9 mouse cellular contexts compared by ENCODE assay signal in the genomic region with DNA sequence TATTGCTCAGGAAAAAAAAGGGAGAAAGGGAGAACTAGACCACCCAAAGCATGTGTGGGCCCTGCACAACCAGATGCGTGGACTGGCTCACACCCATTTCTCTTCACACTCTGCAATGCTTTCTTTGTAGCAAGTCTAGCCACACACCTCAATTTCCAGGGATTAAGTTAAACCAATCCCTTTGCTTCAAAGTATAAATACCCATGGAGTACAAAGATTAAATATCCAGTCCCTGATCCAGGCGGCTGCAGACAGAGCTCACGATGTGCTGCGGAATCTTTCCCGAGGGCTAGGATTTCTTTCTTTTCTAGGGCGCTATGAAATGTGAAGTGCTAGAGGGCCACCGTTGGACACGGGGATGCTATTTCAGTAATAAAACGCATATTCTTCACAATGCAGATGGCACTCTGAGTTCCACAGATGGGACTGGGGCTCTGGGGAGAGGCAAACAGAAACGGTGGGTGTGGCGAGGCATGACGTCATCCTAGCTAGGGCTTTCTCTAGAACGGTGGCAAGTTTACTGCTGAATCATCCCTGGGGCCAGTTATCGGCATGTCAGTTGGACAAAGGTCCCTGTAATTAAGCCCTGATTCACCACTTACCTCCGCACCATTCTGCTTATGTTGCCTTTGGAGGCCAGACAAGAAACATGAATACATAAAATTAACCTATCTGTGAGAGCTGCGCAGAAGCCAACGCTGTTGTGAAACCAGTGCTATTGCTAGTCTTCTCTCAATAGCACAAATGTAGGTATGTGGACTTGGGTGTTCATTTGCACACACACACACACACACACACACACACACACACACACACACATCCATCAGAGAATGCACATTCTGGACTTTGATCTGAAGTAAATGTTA. TPM values are rescaled to one million over a fixed set of nuclear protein-coding genes. Genes with fewer than 3 reads are reported as not detected.
DNase-seq lines count a peak whose midpoint lies in the region; ATAC-seq and TF ChIP-seq lines count a peak whose summit lies in the region.
"Had no signal": no experiment of that assay in that cellular context is flagged by ENCODE, and none has a peak within 500 bp of the region (broad histone marks: within the 10 kb centered on the region; RNA-seq: fewer than 3 reads in every experiment).

No protein-coding gene starts in this region.

- no peak overlapping the region for H3K9ac ChIP-seq in forebrain, embryonic 13.5 days
- H3K9ac ChIP-seq in forebrain, embryonic 15.5 days (replicated peaks): no peak overlapping the region
- H3K9ac ChIP-seq: midbrain, embryonic 12.5 days had no signal

- H3K27me3 ChIP-seq in forebrain, embryonic 13.5 days: no peaks in the 10 kb centered on the region
- H3K27me3 ChIP-seq in forebrain, embryonic 10.5 days (ENCODE audit: poor library complexity, severe bottlenecking): peaks cover 5% of the 10 kb centered on the region; the same call in 1 of the 2 replicates
- H3K27me3 ChIP-seq in forebrain, embryonic 15.5 days: no peaks in the 10 kb centered on the region
- no peaks in the 10 kb centered on the region for H3K27me3 ChIP-seq in hindbrain, embryonic 10.5 days (ENCODE audit: insufficient read depth, poor library complexity, severe bottlenecking)
- H3K27me3 ChIP-seq in small intestine, adult 2 months (ENCODE audit: control insufficient read depth, insufficient read depth, low read length): no peaks in the 10 kb centered on the region
- H3K27me3 ChIP-seq: midbrain, embryonic 12.5 days had no signal

- no peak overlapping the region for H3K4me2 ChIP-seq in forebrain, embryonic 13.5 days
- H3K4me2 ChIP-seq in forebrain, embryonic 15.5 days (replicated peaks): peak overlapping the region; percentile 15; the same call in 1 of the 2 replicates
- H3K4me2 ChIP-seq: midbrain, embryonic 12.5 days had no signal

- peak overlapping the region; percentile 78 for H3K27ac ChIP-seq in forebrain, embryonic 13.5 days
- no peak overlapping the region for H3K27ac ChIP-seq in forebrain, embryonic 10.5 days
- H3K27ac ChIP-seq in forebrain, embryonic 15.5 days (replicated peaks): peak overlapping the region; percentile 90
- 0 out of 2 replicates have a peak overlapping the region, but pooled peaks have one; percentile 12 for H3K27ac ChIP-seq in hindbrain, embryonic 10.5 days
- peak overlapping the region; percentile 73 for H3K27ac ChIP-seq in small intestine, adult 2 months (ENCODE audit: insufficient read depth, low read depth, low read length)
- H3K27ac ChIP-seq: midbrain, embryonic 12.5 days had no signal

- peak; percentile 89 for ATAC-seq in forebrain, embryonic 13.5 days
- ATAC-seq in forebrain, embryonic 15.5 days (replicated peaks): peak; percentile 83
- ATAC-seq in megakaryocyte, adult 5-6 weeks (ENCODE audit: poor library complexity, severe bottlenecking): peak; percentile 43; the same call in 1 of the 2 replicates

- TF ChIP-seq CTCF in small intestine, adult 2 months (IDR thresholded peaks at IDR 0.05; ENCODE audit: extremely low read depth, insufficient read length, insufficient replicate concordance, low read depth, low read length): no peak

- no peak overlapping the region for H3K4me3 ChIP-seq in forebrain, embryonic 13.5 days
- no peak overlapping the region for H3K4me3 ChIP-seq in forebrain, embryonic 10.5 days
- no peak overlapping the region for H3K4me3 ChIP-seq in forebrain, embryonic 15.5 days
- H3K4me3 ChIP-seq in hindbrain, embryonic 10.5 days: no peak overlapping the region
- H3K4me3 ChIP-seq in small intestine, adult 2 months (ENCODE audit: low read depth, low read length): peak overlapping the region; percentile 36
- H3K4me3 ChIP-seq: midbrain, embryonic 12.5 days had no signal

- no peak for DNase-seq in forebrain, embryonic 10.5 days (ENCODE audit: extremely low spot score, low spot score)
- peak; percentile 76 for DNase-seq in c-Kit-positive CD71-negative TER-119-negative erythroid progenitor cells, embryonic 14.5 days (ENCODE audit: low read depth)
- DNase-seq in hindbrain, embryonic 10.5 days (ENCODE audit: low spot score): no peak
- peak; percentile 90 to 92 for DNase-seq in layer of hippocampus, adult 8-10 months (ENCODE audit: low spot score in 2 of 2)

- 0 out of 2 replicates have a peak, but pooled peaks cover 3% of the 10 kb centered on the region for H3K9me3 ChIP-seq in forebrain, embryonic 13.5 days (replicated peaks)
- peaks cover 5% of the 10 kb centered on the region; the same call in 1 of the 2 replicates for H3K9me3 ChIP-seq in forebrain, embryonic 10.5 days
- no peaks in the 10 kb centered on the region for H3K9me3 ChIP-seq in forebrain, embryonic 15.5 days
- 0 out of 2 replicates have a peak, but pooled peaks cover 4% of the 10 kb centered on the region for H3K9me3 ChIP-seq in hindbrain, embryonic 10.5 days
- H3K9me3 ChIP-seq: midbrain, embryonic 12.5 days had no signal

- no peak for TF ChIP-seq POLR2A in small intestine, adult 2 months (IDR thresholded peaks at IDR 0.05; ENCODE audit: low read depth, low read length)

- H3K36me3 ChIP-seq in forebrain, embryonic 13.5 days (ENCODE audit: poor library complexity, severe bottlenecking): no peaks in the 10 kb centered on the region
- no peaks in the 10 kb centered on the region for H3K36me3 ChIP-seq in forebrain, embryonic 10.5 days (replicated peaks)
- H3K36me3 ChIP-seq in forebrain, embryonic 15.5 days: no peaks in the 10 kb centered on the region
- H3K36me3 ChIP-seq in hindbrain, embryonic 10.5 days: no peaks in the 10 kb centered on the region
- no peaks in the 10 kb centered on the region for H3K36me3 ChIP-seq in small intestine, adult 2 months (ENCODE audit: control insufficient read depth, insufficient read depth, low read length)
- H3K36me3 ChIP-seq: midbrain, embryonic 12.5 days had no signal

- WGBS in forebrain, embryonic 13.5 days: 69% methylated on average over 17 of the region's 17 CpGs
- 83% methylated on average over 17 of the region's 17 CpGs for WGBS in forebrain, embryonic 10.5 days
- 45% methylated on average over 17 of the region's 17 CpGs for WGBS in forebrain, embryonic 15.5 days
- 84% methylated on average over 17 of the region's 17 CpGs for WGBS in hindbrain, embryonic 10.5 days
- 24% methylated on average over 17 of the region's 17 CpGs for WGBS in small intestine, adult 2 months

- peaks cover 9% of the 10 kb centered on the region; the same call in 1 of the 2 replicates for H3K4me1 ChIP-seq in forebrain, embryonic 13.5 days
- H3K4me1 ChIP-seq in forebrain, embryonic 10.5 days: peaks cover 7% of the 10 kb centered on the region
- peaks cover 12% of the 10 kb centered on the region for H3K4me1 ChIP-seq in forebrain, embryonic 15.5 days
- peaks cover 6% of the 10 kb centered on the region; the same call in 1 of the 2 replicates for H3K4me1 ChIP-seq in hindbrain, embryonic 10.5 days (replicated peaks)
- peaks cover 5% of the 10 kb centered on the region; the same call in 1 of the 2 replicates for H3K4me1 ChIP-seq in small intestine, adult 2 months (ENCODE audit: control insufficient read depth, insufficient read depth, insufficient read length, low read length)
- H3K4me1 ChIP-seq: midbrain, embryonic 12.5 days had no signal

RNA-seq across cellular contexts. Expression of gene Zfp706, which starts 47.3 kb away (rescaled TPM):
- 485 and 515 TPM in 2 replicates for polyA plus RNA-seq in forebrain, embryonic 13.5 days (2015; fragmentation: Nextera tagmentation; extraction: Ambion mirVana)
- polyA plus RNA-seq in forebrain, embryonic 10.5 days (2016; fragmentation: Nextera tagmentation; extraction: Ambion mirVana): 490 and 521 TPM in 2 replicates
- polyA plus RNA-seq in forebrain, embryonic 15.5 days (2015; fragmentation: Nextera tagmentation; extraction: Ambion mirVana): 473 and 523 TPM in 2 replicates
- polyA plus RNA-seq in hindbrain, embryonic 10.5 days (2016; fragmentation: Nextera tagmentation; extraction: Ambion mirVana): 459 and 460 TPM in 2 replicates
- 100 to 1,000 TPM; 229 to 299 (median 248) TPM for total RNA-seq in layer of hippocampus, adult 8-10 months (2022)
- 291 and 313 TPM in 2 replicates for total RNA-seq in megakaryocyte, adult 5-6 weeks (2015)
- 41.3 and 67.5 TPM in 2 replicates for total RNA-seq in megakaryocyte, adult 5-6 weeks (2017)
- 28.1 and 34.7 TPM in 2 replicates for polyA plus RNA-seq in small intestine, adult 2 months (2012; rRNA removed)

Comparison
In these comparisons a context has a peak if more than half of its experiments do, and no peak if none do; other contexts are left out.
1. DNase-seq: peak in c-Kit-positive CD71-negative TER-119-negative erythroid progenitor cells, embryonic 14.5 days (single experiment) and layer of hippocampus, adult 8-10 months (2 of 2); none in forebrain, embryonic 10.5 days (single experiment) and hindbrain, embryonic 10.5 days (single experiment).
2. RNA of gene Zfp706, which starts 47.3 kb away (polyA plus RNA-seq): 473 to 523 TPM in forebrain, embryonic 15.5 days, 485 to 515 TPM in forebrain, embryonic 13.5 days, 490 to 521 TPM in forebrain, embryonic 10.5 days and 459 to 460 TPM in hindbrain, embryonic 10.5 days; 28.1 to 34.7 TPM in small intestine, adult 2 months; every median in the first group is over 10 times any median in the second.
3. Peak in every context shown above with its lines, with median percentiles within 50 percentile points of each other: ATAC-seq.